Mouse (Mus musculus) MEL (cell line): ENCODE data around the gene Wtip. TPM values are rescaled to one million over a fixed set of nuclear protein-coding genes. Genes with fewer than 3 reads are reported as not detected.
"Not testable (repeated sequence)": the region's sequence is repeated elsewhere in the genome, so short reads cannot be mapped to it uniquely, and the experiment has no call there.

Experiments used
- DNase-seq: peaks from one replicate; pipeline ENCODE4 v3.0.0; 2011; ENCODE audit warnings: low read depth, low spot score
- H3K27ac ChIP-seq: 2 replicates; pipeline ENCODE4 v1.5.1; 2012; ENCODE audit warnings: low read depth, mild to moderate bottlenecking, control low read depth, low read length, moderate library complexity; ENCODE audit not compliant: control insufficient read depth
- H3K27me3 ChIP-seq, 2 experiments: fragments of 150-350 bp in 1 of 2; sonication (generic) in 1 of 2; 2 replicates each; pipeline ENCODE4 v1.6.1; 2012; ENCODE audit warnings: low read length in 2 of 2, mild to moderate bottlenecking in 2 of 2, improper control_type of control experiment in 1 of 2, moderate library complexity in 1 of 2; ENCODE audit not compliant: insufficient read depth in 2 of 2, control insufficient read depth in 1 of 2
- H3K36me3 ChIP-seq, 2 experiments: 2 replicates each; pipeline ENCODE4 v1.6.1; 2012 to 2014; ENCODE audit warnings: low read length in 2 of 2, improper control_type of control experiment in 1 of 2, inconsistent platforms in 1 of 2, mild to moderate bottlenecking in 1 of 2; ENCODE audit not compliant: insufficient read depth in 2 of 2, control insufficient read depth in 1 of 2
- H3K4me1 ChIP-seq, 2 experiments: fragments of 150-350 bp in 1 of 2; sonication (generic) in 1 of 2; 2 replicates each; pipeline ENCODE4 v1.6.1; 2012; ENCODE audit warnings: low read length in 2 of 2, improper control_type of control experiment in 1 of 2, mild to moderate bottlenecking in 1 of 2; ENCODE audit not compliant: insufficient read depth in 2 of 2, control insufficient read depth in 1 of 2
- H3K4me3 ChIP-seq, 2 experiments: fragments of 150-350 bp in 1 of 2; sonication (generic) in 1 of 2; 2 replicates each; pipeline ENCODE4 v1.5.1; 2012; ENCODE audit warnings: low read depth in 2 of 2, low read length in 2 of 2, mild to moderate bottlenecking in 2 of 2, moderate library complexity in 2 of 2, control low read depth in 1 of 2, improper control_type of control experiment in 1 of 2; ENCODE audit not compliant: control insufficient read depth in 1 of 2, insufficient read depth in 1 of 2
- H3K79me2 ChIP-seq: 2 replicates; pipeline ENCODE4 v1.6.1; 2012; ENCODE audit warnings: mild to moderate bottlenecking, low read length, moderate library complexity; ENCODE audit not compliant: control insufficient read depth, poor library complexity, insufficient read depth
- H3K9ac ChIP-seq: 2 replicates; pipeline ENCODE4 v1.6.1; 2012; ENCODE audit warnings: low read depth, mild to moderate bottlenecking, control low read depth, low read length, moderate library complexity; ENCODE audit not compliant: control insufficient read depth, poor library complexity, severe bottlenecking
- H3K9me3 ChIP-seq: fragments of 150-350 bp; sonication (generic); replicated peaks from 2 replicates; pipeline ENCODE4 v1.6.1; 2012; ENCODE audit warnings: mild to moderate bottlenecking, low read length, improper control_type of control experiment, moderate library complexity; ENCODE audit not compliant: insufficient read depth
- BHLHE40 ChIP-seq: IDR thresholded peaks from 2 replicates; pipeline ENCODE4 v1.6.1; 2012; ENCODE audit warnings: low read depth, mild to moderate bottlenecking, inconsistent platforms, low read length, improper control_type of control experiment, borderline replicate concordance
- CTCF ChIP-seq, 3 experiments: IDR thresholded peaks in 2 of 3; conservative IDR thresholded peaks in 1 of 3; 2 replicates each; pipeline ENCODE4 v1.5.1; 2011 to 2012; ENCODE audit warnings: low read length in 3 of 3, low read depth in 2 of 3, mild to moderate bottlenecking in 2 of 3, improper control_type of control experiment in 1 of 3, inconsistent platforms in 1 of 3, mixed read lengths in 1 of 3, moderate library complexity in 1 of 3; ENCODE audit not compliant: control insufficient read depth in 1 of 3, insufficient read depth in 1 of 3, poor library complexity in 1 of 3, severe bottlenecking in 1 of 3
- E2F4 ChIP-seq: IDR thresholded peaks from 2 replicates; pipeline ENCODE4 v1.6.1; 2011; ENCODE audit warnings: low read depth, low read length, improper control_type of control experiment, borderline replicate concordance
- HCFC1 ChIP-seq: IDR thresholded peaks from 2 replicates; pipeline ENCODE4 v1.6.1; 2012; ENCODE audit warnings: low read depth, mild to moderate bottlenecking, inconsistent platforms, low read length, improper control_type of control experiment, moderate library complexity
- KAT2A ChIP-seq: conservative IDR thresholded peaks from 2 replicates; pipeline ENCODE4 v1.6.1; 2012; ENCODE audit warnings: low read depth, low read length, improper control_type of control experiment, inconsistent platforms
- MEF2A ChIP-seq: IDR thresholded peaks from 2 replicates; pipeline ENCODE4 v1.6.1; 2014; ENCODE audit warnings: low read depth, mild to moderate bottlenecking, inconsistent platforms, low read length, improper control_type of control experiment; ENCODE audit not compliant: poor library complexity, insufficient replicate concordance, severe bottlenecking; ENCODE audit errors: extremely low read depth
- MYB ChIP-seq: IDR thresholded peaks from 2 replicates; pipeline ENCODE4 v1.6.1; 2011; ENCODE audit warnings: mild to moderate bottlenecking, low read depth, low read length, improper control_type of control experiment
- MYC ChIP-seq: IDR thresholded peaks from 2 replicates; pipeline ENCODE4 v1.6.1; 2011; ENCODE audit warnings: low read depth, mild to moderate bottlenecking, low read length, improper control_type of control experiment, moderate library complexity
- NELFE ChIP-seq: IDR thresholded peaks from 2 replicates; pipeline ENCODE4 v1.6.1; 2011; ENCODE audit warnings: low read depth, low read length, improper control_type of control experiment
- NRF1 ChIP-seq: IDR thresholded peaks from 2 replicates; pipeline ENCODE4 v1.6.1; 2014; ENCODE audit warnings: low read depth, mild to moderate bottlenecking, inconsistent platforms, low read length, improper control_type of control experiment, moderate library complexity; ENCODE audit not compliant: poor library complexity, insufficient read depth, severe bottlenecking
- POLR2A ChIP-seq, 2 experiments: IDR thresholded peaks; 2 replicates each; pipeline ENCODE4 v1.6.1; 2011 to 2012; ENCODE audit warnings: low read length in 2 of 2, mild to moderate bottlenecking in 2 of 2, control low read depth in 1 of 2, improper control_type of control experiment in 1 of 2, low read depth in 1 of 2, moderate library complexity in 1 of 2; ENCODE audit not compliant: control insufficient read depth in 1 of 2, insufficient read depth in 1 of 2, poor library complexity in 1 of 2
- RAD21 ChIP-seq: IDR thresholded peaks from 2 replicates; pipeline ENCODE4 v1.6.1; 2011; ENCODE audit warnings: mild to moderate bottlenecking, low read depth, low read length, improper control_type of control experiment
- RCOR1 ChIP-seq: IDR thresholded peaks from 2 replicates; pipeline ENCODE4 v1.6.1; 2012; ENCODE audit warnings: low read depth, mild to moderate bottlenecking, inconsistent platforms, low read length, improper control_type of control experiment
- USF1 ChIP-seq: IDR thresholded peaks from 2 replicates; pipeline ENCODE4 v1.6.1; 2014; ENCODE audit warnings: low read depth, mild to moderate bottlenecking, inconsistent platforms, low read length, improper control_type of control experiment, moderate library complexity
- USF2 ChIP-seq, 2 experiments: IDR thresholded peaks; 2 replicates each; pipeline ENCODE4 v1.6.1; 2011 to 2012; ENCODE audit warnings: improper control_type of control experiment in 2 of 2, low read length in 2 of 2, borderline replicate concordance in 1 of 2, inconsistent platforms in 1 of 2, low read depth in 1 of 2, mild to moderate bottlenecking in 1 of 2; ENCODE audit not compliant: insufficient read depth in 1 of 2
- ZNF384 ChIP-seq: IDR thresholded peaks from 2 replicates; pipeline ENCODE4 v1.6.1; 2012; ENCODE audit warnings: low read depth, mild to moderate bottlenecking, inconsistent platforms, low read length, improper control_type of control experiment
- polyA plus RNA-seq, 2 experiments: library from polyadenylated mRNA; stranded (reverse) in 1 of 2; unstranded in 1 of 2; fragments of >175 nt in 1 of 2; fragments of >200 nt in 1 of 2; gene quantifications; 2 replicates each; pipeline versions ENCODE4 v1.2.1 to v1.2.4; 2012; ENCODE audit warnings: low replicate concordance in 2 of 2, low read depth in 1 of 2; ENCODE audit not compliant: insufficient read length in 2 of 2, insufficient read depth in 1 of 2, missing spikeins in 1 of 2
- total RNA-seq: library from RNA; depleted of rRNA; stranded (reverse); fragments of 300-350 nt; gene quantifications from 2 replicates; pipeline ENCODE4 v1.2.3, GENCODE M21; 2012

The Wtip gene
- total and polyA plus RNA-seq, 3 experiments = not detected

GRCm38 (mm10) chr7:34122987-34123720, 9.9 kb downstream of the Wtip start:
- Histone ChIP-seq H3K9ac (no peak overlapping the region), H3K36me3 (no peaks in the 10 kb centered on the region), H3K4me1 (no peaks in the 10 kb centered on the region), H3K27ac (no peak overlapping the region), H3K27me3 (no peaks in the 10 kb centered on the region), H3K4me3 (no peak overlapping the region), H3K79me2 (no peaks in the 10 kb centered on the region), H3K9me3 (no peaks in the 10 kb centered on the region)
- DNase-seq = no peak
- no peak for TF ChIP-seq USF1
- peak; percentile 41 for TF ChIP-seq RAD21
- TF ChIP-seq E2F4 = no peak
- TF ChIP-seq MYB = no peak
- no peak for TF ChIP-seq NRF1
- peak in 1 of 3 experiments; percentile 34; a peak in 2 of 6 replicates for TF ChIP-seq CTCF (IDR thresholded peaks at IDR 0.05 in 2 of 3, conservative IDR thresholded peaks at IDR 0.05 in 1 of 3; ENCODE audit: control insufficient read depth in 1 of 3, insufficient read depth in 1 of 3, low read depth in 2 of 3, low read length in 3 of 3, poor library complexity in 1 of 3, severe bottlenecking in 1 of 3)
- TF ChIP-seq NELFE = no peak
- no peak for TF ChIP-seq BHLHE40
- no peak for TF ChIP-seq MEF2A
- TF ChIP-seq MYC = no peak
- no peak for TF ChIP-seq KAT2A
- no peak for TF ChIP-seq HCFC1
- no peak for TF ChIP-seq RCOR1
- no peak for TF ChIP-seq ZNF384
- no peak for TF ChIP-seq POLR2A (IDR thresholded peaks at IDR 0.05; ENCODE audit: control insufficient read depth in 1 of 2, insufficient read depth in 1 of 2, low read depth in 1 of 2, low read length in 2 of 2, poor library complexity in 1 of 2)
- TF ChIP-seq USF2 (IDR thresholded peaks at IDR 0.05; ENCODE audit: borderline replicate concordance in 1 of 2, insufficient read depth in 1 of 2, low read depth in 1 of 2, low read length in 2 of 2) = no peak

GRCm38 (mm10) chr7:34120636-34121035, 12.4 kb downstream of the Wtip start:
- H3K9ac ChIP-seq, H3K79me2 ChIP-seq, H3K36me3 ChIP-seq, H3K9me3 ChIP-seq, H3K4me3 ChIP-seq, H3K27ac ChIP-seq, H3K27me3 ChIP-seq, H3K4me1 ChIP-seq: not testable (repeated sequence)
- peak; percentile 10 for DNase-seq
